Mouse (Mus musculus) C2C12 (cell line): Measurements from ENCODE around the gene Gosr1.

Experiments
- CTCF ChIP-seq: IDR thresholded peaks from one replicate; pipeline ENCODE4 v1.5.1; 2011; ENCODE audit not compliant: control insufficient read depth, insufficient read depth, insufficient read length
- MAX ChIP-seq: IDR thresholded peaks from one replicate; pipeline ENCODE4 v1.6.1; 2011; ENCODE audit warnings: mild to moderate bottlenecking, control low read depth
- MYOG ChIP-seq: IDR thresholded peaks from one replicate; pipeline ENCODE4 v1.6.1; 2011; ENCODE audit not compliant: control insufficient read depth, insufficient read length; ENCODE audit errors: extremely low read depth
- USF1 ChIP-seq: IDR thresholded peaks from one replicate; pipeline ENCODE4 v1.6.1; 2011; ENCODE audit warnings: low read depth, mild to moderate bottlenecking, control low read depth, moderate library complexity

- no peak for TF ChIP-seq MAX
- TF ChIP-seq MYOG: no peak
- TF ChIP-seq CTCF: no peak
- peak; percentile 68 for TF ChIP-seq USF1
These were observed 67.6 kb downstream of the Gosr1 start for GRCm38 (mm10) chr11:76695810-76696209.
